Mouse (Mus musculus): ENCODE results near the gene Med12.
"Not testable (repeated sequence)": the region's sequence is repeated elsewhere in the genome, so short reads cannot be mapped to it uniquely, and the experiment has no call there.

Med12 gene

DNA sequence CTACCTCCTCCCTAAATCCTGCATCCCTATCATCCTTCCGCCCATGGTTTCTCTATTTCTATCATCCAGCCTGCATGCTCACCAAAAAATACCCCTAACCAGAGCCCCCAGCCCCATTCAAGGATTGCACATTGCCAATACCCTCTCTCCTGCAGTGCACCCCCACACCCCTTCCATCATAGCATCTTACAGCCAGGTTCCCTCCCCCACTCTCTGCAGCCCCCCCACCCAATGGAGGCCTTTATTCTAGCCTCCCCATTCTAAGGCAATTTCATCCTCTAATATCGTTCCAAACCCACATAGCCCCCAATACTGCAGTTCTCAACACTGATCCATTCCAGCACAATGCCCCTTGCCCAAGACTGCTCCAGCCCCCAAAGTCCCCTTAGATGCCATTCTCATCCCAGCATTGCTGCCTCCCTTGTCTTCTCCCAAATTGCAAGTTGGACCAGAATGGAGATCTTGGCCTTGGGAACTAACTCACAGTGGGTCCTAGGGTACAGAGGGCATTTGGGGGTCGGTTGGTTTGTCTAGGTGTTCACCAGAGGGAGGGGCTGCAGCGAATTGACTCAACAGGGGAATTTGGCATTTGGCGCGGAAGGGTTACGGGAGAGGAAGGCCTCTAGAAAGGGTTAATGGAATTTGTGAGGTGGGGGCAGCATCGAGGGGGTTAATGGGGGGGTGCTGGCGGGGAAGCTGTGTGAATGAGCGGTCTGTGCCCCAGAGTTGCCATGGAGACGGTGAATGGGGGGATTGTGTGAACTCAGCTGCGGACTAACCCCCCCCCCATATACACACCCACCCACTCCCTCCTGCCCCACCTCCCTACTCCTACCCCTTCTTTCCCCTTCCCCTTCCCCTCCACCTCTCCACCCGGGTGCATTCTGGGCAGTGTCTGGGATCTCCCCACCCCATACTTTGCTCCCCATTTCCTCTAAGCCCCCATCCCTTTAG lies 25.9 kb downstream of the Med12 start:
- peak; percentile 53 for DNase-seq (ENCODE audit: low spot score)

GRCm38 (mm10) chrX:101300427-101301030 lies 26.7 kb downstream of the Med12 start:
- peak; percentile 65 for DNase-seq (ENCODE audit: low spot score)

- DNase-seq (ENCODE audit: low spot score): no peak
Measured at GRCm38 (mm10) chrX:101301654-101302053, 27.8 kb downstream of the Med12 start.

DNA sequence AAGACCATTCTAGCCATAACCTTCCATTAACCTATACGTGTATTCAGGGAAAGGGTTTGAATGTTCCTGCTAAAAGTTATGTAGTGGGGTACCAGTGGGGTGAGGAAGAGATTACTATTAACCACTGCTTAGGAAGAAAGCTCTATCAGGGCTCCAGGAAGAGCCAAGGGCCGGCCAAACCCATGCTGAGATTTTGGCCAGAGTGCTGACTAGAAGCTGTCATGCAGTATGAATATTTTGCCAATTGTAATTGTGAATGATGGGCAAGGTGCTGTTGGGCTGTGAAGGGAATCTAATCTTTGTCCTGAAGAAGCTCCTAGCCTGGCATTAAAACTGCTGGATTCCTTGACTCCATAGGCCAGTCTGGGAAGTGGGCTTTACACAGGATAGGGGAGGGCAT lies 30.8 kb downstream of the Med12 start:
- no peak for DNase-seq (ENCODE audit: low spot score)

GRCm38 (mm10) chrX:101309299-101309698 lies 35.5 kb downstream of the Med12 start:
- DNase-seq (ENCODE audit: low spot score): no peak

DNA sequence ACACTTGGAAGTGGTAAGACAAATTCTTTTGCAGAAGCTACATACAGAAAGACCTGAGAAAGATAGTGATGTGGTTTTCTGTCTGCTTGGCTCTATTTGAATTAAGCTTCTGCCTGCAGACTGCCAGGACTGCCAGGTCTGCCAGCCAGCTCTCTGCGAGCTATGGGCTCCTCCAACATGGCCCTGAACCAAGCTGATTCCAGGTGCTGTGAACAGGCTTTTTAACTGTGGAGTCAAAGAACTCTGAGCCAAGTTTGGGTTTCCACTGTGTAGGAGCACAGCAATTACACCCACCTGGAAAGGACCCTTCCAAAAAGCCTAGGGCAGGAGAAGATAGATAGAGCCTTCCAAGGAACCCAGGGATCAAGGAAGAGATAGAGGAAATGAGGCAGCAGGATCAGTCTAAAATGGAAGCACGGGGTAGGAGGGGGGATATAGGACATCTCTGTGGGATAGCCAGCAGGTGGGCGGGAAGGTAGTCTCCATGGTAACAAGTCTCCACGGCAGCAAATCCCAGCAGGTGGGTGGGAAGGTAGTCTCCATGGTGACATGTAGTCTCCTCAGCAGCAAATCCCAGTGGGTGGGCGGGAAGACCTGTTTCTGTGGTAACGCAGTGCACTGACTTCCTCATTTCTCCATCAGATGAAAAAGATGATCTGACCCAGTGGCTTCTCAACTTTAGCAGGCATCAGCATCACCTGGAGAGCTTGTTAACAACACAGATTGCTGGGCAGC lies 40.0 kb downstream of the Med12 start:
- DNase-seq (ENCODE audit: low spot score): peak; percentile 23

DNA sequence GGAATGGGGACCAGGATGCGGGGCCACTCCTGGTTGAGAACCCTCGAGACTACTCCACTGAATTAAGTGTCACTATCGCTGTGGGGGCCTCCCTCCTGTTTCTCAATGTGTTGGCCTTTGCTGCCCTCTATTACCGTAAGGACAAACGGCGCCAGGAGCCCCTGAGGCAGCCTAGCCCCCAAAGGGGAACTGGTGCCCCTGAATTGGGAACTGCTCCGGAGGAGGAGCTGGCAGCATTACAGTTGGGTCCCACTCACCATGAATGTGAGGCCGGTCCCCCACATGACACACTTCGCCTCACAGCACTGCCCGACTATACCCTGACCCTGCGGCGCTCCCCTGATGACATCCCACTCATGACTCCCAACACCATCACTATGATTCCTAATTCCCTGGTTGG lies 45.9 kb downstream of the Med12 start:
- DNase-seq (ENCODE audit: low spot score): no peak

GRCm38 (mm10) chrX:101325989-101326899 lies 52.4 kb downstream of the Med12 start:
- no peak for DNase-seq (ENCODE audit: low spot score)

- DNase-seq (ENCODE audit: low spot score): peak; percentile 87
Measured at GRCm38 (mm10) chrX:101329372-101330028, 55.7 kb downstream of the Med12 start.

- DNase-seq (ENCODE audit: low spot score): no peak
Measured at GRCm38 (mm10) chrX:101332031-101332374, 58.2 kb downstream of the Med12 start.

- DNase-seq (ENCODE audit: low spot score): peak; percentile 92
Measured at GRCm38 (mm10) chrX:101332375-101333211, 58.8 kb downstream of the Med12 start.

GRCm38 (mm10) chrX:101334606-101335005 lies 60.8 kb downstream of the Med12 start:
- DNase-seq (ENCODE audit: low spot score): peak; percentile 40

GRCm38 (mm10) chrX:101338666-101339065 lies 64.8 kb downstream of the Med12 start:
- DNase-seq (ENCODE audit: low spot score): no peak

DNA sequence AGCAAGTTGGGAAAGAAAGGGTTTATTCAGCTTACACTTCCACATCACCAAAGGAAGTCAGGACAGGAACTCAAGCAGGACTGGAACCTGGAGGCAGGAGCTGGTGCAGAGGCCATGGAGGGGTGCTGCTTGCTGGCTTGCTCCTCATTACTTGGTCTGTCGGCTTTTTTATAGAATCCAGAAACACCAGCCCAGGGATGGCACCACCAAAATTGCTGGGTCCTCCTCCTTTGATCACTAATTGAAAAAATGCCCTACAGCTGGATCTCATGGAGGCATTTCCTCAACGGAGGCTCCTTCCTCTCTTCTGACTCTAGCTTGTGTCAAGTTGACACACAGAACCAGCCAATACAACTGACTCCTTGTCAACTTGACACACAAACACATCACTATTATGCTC lies 69.0 kb downstream of the Med12 start:
- DNase-seq (ENCODE audit: low spot score): not testable (repeated sequence)

GRCm38 (mm10) chrX:101345456-101345855 lies 71.6 kb downstream of the Med12 start:
- DNase-seq (ENCODE audit: low spot score): no peak

GRCm38 (mm10) chrX:101346475-101346874 lies 72.6 kb downstream of the Med12 start:
- DNase-seq (ENCODE audit: low spot score): no peak
